ENCODE assay signal across 11 mouse cellular contexts in genomic region chr7:45334605-45335004, GRCm38 (mm10). TPM values are rescaled to one million over a fixed set of nuclear protein-coding genes. Genes with fewer than 3 reads are reported as not detected.
A peak's percentile ranks its signal among the peaks of the same experiment; 100 is the strongest.
DNase-seq lines count a peak whose midpoint lies in the region; ATAC-seq lines count a peak whose summit lies in the region.
"Had no signal": no experiment of that assay in that cellular context is flagged by ENCODE, and none has a peak within 500 bp of the region (broad histone marks: within the 10 kb centered on the region; RNA-seq: fewer than 3 reads in every experiment).

No protein-coding gene starts in this region.

- DNase-seq in kidney, postnatal 36 days: no peak
- DNase-seq in embryonic facial prominence, embryonic 14.5 days (ENCODE audit: low spot score): peak; percentile 57
- no peak for DNase-seq in heart, embryonic 10.5 days (ENCODE audit: low spot score)
- no peak for DNase-seq in thymus, postnatal 0 days (ENCODE audit: low spot score)
- no peak for DNase-seq in cerebellum, adult 11-12 months
- DNase-seq in thymus, adult 18-20 months: no peak
- DNase-seq: kidney, adult 18-20 months; right cerebral cortex, postnatal 25 days had no signal

- H3K9me3 ChIP-seq in kidney, embryonic 15.5 days (replicated peaks): no peaks in the 10 kb centered on the region
- no peaks in the 10 kb centered on the region for H3K9me3 ChIP-seq in embryonic facial prominence, embryonic 14.5 days (ENCODE audit: control insufficient read depth, low read length)
- no peaks in the 10 kb centered on the region for H3K9me3 ChIP-seq in heart, embryonic 10.5 days
- H3K9me3 ChIP-seq in limb, embryonic 12.5 days: no peaks in the 10 kb centered on the region

- ATAC-seq in kidney, embryonic 15.5 days (replicated peaks; ENCODE audit: low FRiP score): no peak
- no peak for ATAC-seq in embryonic facial prominence, embryonic 14.5 days (ENCODE audit: low read depth)
- ATAC-seq in limb, embryonic 12.5 days (ENCODE audit: insufficient number of reproducible peaks, insufficient read depth, low FRiP score, low TSS enrichment, low read depth): 0 out of 2 replicates have a peak, but pooled peaks have one; percentile 8

- no peak overlapping the region for H3K9ac ChIP-seq in kidney, embryonic 15.5 days
- peak overlapping the region; percentile 35 for H3K9ac ChIP-seq in embryonic facial prominence, embryonic 14.5 days (ENCODE audit: low read depth, low read length)
- H3K9ac ChIP-seq in limb, embryonic 12.5 days (replicated peaks): no peak overlapping the region; the same call in 1 of the 2 replicates

- peaks cover 61% of the 10 kb centered on the region for H3K4me1 ChIP-seq in kidney, embryonic 15.5 days
- peaks cover 32% of the 10 kb centered on the region for H3K4me1 ChIP-seq in embryonic facial prominence, embryonic 14.5 days (ENCODE audit: control insufficient read depth, insufficient read depth, low read length)
- peaks cover 93% of the 10 kb centered on the region for H3K4me1 ChIP-seq in heart, embryonic 10.5 days
- peaks cover 50% of the 10 kb centered on the region for H3K4me1 ChIP-seq in limb, embryonic 12.5 days (replicated peaks)

- peak overlapping the region; percentile 93 for H3K27ac ChIP-seq in kidney, embryonic 15.5 days
- H3K27ac ChIP-seq in embryonic facial prominence, embryonic 14.5 days (replicated peaks; ENCODE audit: low read depth, low read length): peak overlapping the region; percentile 92
- peak overlapping the region; percentile 88 for H3K27ac ChIP-seq in heart, embryonic 10.5 days
- H3K27ac ChIP-seq in limb, embryonic 12.5 days: peak overlapping the region; percentile 35; the same call in 1 of the 2 replicates

- H3K4me3 ChIP-seq in kidney, embryonic 15.5 days (replicated peaks): no peak overlapping the region
- no peak overlapping the region for H3K4me3 ChIP-seq in embryonic facial prominence, embryonic 14.5 days (ENCODE audit: low read depth, low read length)
- peak overlapping the region; percentile 69 for H3K4me3 ChIP-seq in heart, embryonic 10.5 days
- no peak overlapping the region for H3K4me3 ChIP-seq in limb, embryonic 12.5 days (replicated peaks)

- WGBS in kidney, embryonic 15.5 days: 20% methylated on average over 3 of the region's 3 CpGs
- 24% methylated on average over 2 of the region's 3 CpGs for WGBS in embryonic facial prominence, embryonic 14.5 days
- 15% methylated on average over 3 of the region's 3 CpGs for WGBS in heart, embryonic 10.5 days
- WGBS in limb, embryonic 12.5 days: 14% methylated on average over 3 of the region's 3 CpGs

- no peaks in the 10 kb centered on the region for H3K36me3 ChIP-seq in kidney, embryonic 15.5 days
- H3K36me3 ChIP-seq in embryonic facial prominence, embryonic 14.5 days (ENCODE audit: control insufficient read depth, insufficient read depth, low read length): no peaks in the 10 kb centered on the region
- H3K36me3 ChIP-seq in heart, embryonic 10.5 days: no peaks in the 10 kb centered on the region
- H3K36me3 ChIP-seq in limb, embryonic 12.5 days: no peaks in the 10 kb centered on the region

- no peaks in the 10 kb centered on the region; the same call in 1 of the 2 replicates for H3K27me3 ChIP-seq in kidney, embryonic 15.5 days
- no peaks in the 10 kb centered on the region for H3K27me3 ChIP-seq in embryonic facial prominence, embryonic 14.5 days (replicated peaks; ENCODE audit: control insufficient read depth, insufficient read depth, low read length)
- H3K27me3 ChIP-seq in heart, embryonic 10.5 days (ENCODE audit: insufficient read depth, poor library complexity, severe bottlenecking): 0 out of 2 replicates have a peak, but pooled peaks cover 16% of the 10 kb centered on the region
- peaks cover 21% of the 10 kb centered on the region for H3K27me3 ChIP-seq in limb, embryonic 12.5 days

- H3K4me2 ChIP-seq in kidney, embryonic 15.5 days: peak overlapping the region; percentile 85
- peak overlapping the region; percentile 80 for H3K4me2 ChIP-seq in embryonic facial prominence, embryonic 14.5 days (ENCODE audit: low read depth, low read length)
- peak overlapping the region; percentile 78 for H3K4me2 ChIP-seq in limb, embryonic 12.5 days

RNA-seq across cellular contexts. Expression of gene Hrc, which starts 0.5 kb away (rescaled TPM):
- 2.1 and 2.5 TPM in 2 replicates for polyA plus RNA-seq in kidney, embryonic 15.5 days (2015; fragmentation: Nextera tagmentation; extraction: Ambion mirVana)
- polyA plus RNA-seq in embryonic facial prominence, embryonic 14.5 days (2014; fragmentation: Nextera tagmentation; extraction: Ambion mirVana): 11.0 and 15.8 TPM in 2 replicates
- 17.9 and 31.4 TPM in 2 replicates for polyA plus RNA-seq in heart, embryonic 10.5 days (2016; fragmentation: Nextera tagmentation; extraction: Ambion mirVana)
- polyA plus RNA-seq in limb, embryonic 12.5 days (2016; fragmentation: Nextera tagmentation; extraction: Ambion mirVana): 1.8 and 1.9 TPM in 2 replicates
- polyA plus RNA-seq in thymus, postnatal 0 days (2015; fragmentation: Nextera tagmentation; extraction: Ambion mirVana): 0.08 and 0.09 TPM in 2 replicates

RNA-seq across cellular contexts. Expression of gene Trpm4, which starts 1.0 kb away (rescaled TPM):
- polyA plus RNA-seq in kidney, embryonic 15.5 days (2015; fragmentation: Nextera tagmentation; extraction: Ambion mirVana): 17.4 and 19.0 TPM in 2 replicates
- 16.6 and 18.2 TPM in 2 replicates for polyA plus RNA-seq in embryonic facial prominence, embryonic 14.5 days (2014; fragmentation: Nextera tagmentation; extraction: Ambion mirVana)
- polyA plus RNA-seq in heart, embryonic 10.5 days (2016; fragmentation: Nextera tagmentation; extraction: Ambion mirVana): 13.5 and 15.2 TPM in 2 replicates
- 14.0 and 16.1 TPM in 2 replicates for polyA plus RNA-seq in limb, embryonic 12.5 days (2016; fragmentation: Nextera tagmentation; extraction: Ambion mirVana)
- 4.9 and 5.2 TPM in 2 replicates for polyA plus RNA-seq in thymus, postnatal 0 days (2015; fragmentation: Nextera tagmentation; extraction: Ambion mirVana)

RNA-seq across cellular contexts. Expression of gene Ppfia3, which starts 32.2 kb away (rescaled TPM):
- polyA plus RNA-seq in kidney, embryonic 15.5 days (2015; fragmentation: Nextera tagmentation; extraction: Ambion mirVana): 6.7 and 7.5 TPM in 2 replicates
- polyA plus RNA-seq in embryonic facial prominence, embryonic 14.5 days (2014; fragmentation: Nextera tagmentation; extraction: Ambion mirVana): 4.8 and 6.9 TPM in 2 replicates
- 2.4 and 2.9 TPM in 2 replicates for polyA plus RNA-seq in heart, embryonic 10.5 days (2016; fragmentation: Nextera tagmentation; extraction: Ambion mirVana)
- polyA plus RNA-seq in limb, embryonic 12.5 days (2016; fragmentation: Nextera tagmentation; extraction: Ambion mirVana): 6.4 and 8.4 TPM in 2 replicates
- 0.27 and 0.49 TPM in 2 replicates for polyA plus RNA-seq in thymus, postnatal 0 days (2015; fragmentation: Nextera tagmentation; extraction: Ambion mirVana)

RNA-seq across cellular contexts. Expression of gene Lin7b, which starts 35.8 kb away (rescaled TPM):
- 0.41 and 0.96 TPM in 2 replicates for polyA plus RNA-seq in kidney, embryonic 15.5 days (2015; fragmentation: Nextera tagmentation; extraction: Ambion mirVana)
- 2.4 TPM in 2 replicates for polyA plus RNA-seq in embryonic facial prominence, embryonic 14.5 days (2014; fragmentation: Nextera tagmentation; extraction: Ambion mirVana)
- 0.59 and 1.4 TPM in 2 replicates for polyA plus RNA-seq in heart, embryonic 10.5 days (2016; fragmentation: Nextera tagmentation; extraction: Ambion mirVana)
- polyA plus RNA-seq in limb, embryonic 12.5 days (2016; fragmentation: Nextera tagmentation; extraction: Ambion mirVana): 1.4 and 1.8 TPM in 2 replicates
- 0.49 and 0.79 TPM in 2 replicates for polyA plus RNA-seq in thymus, postnatal 0 days (2015; fragmentation: Nextera tagmentation; extraction: Ambion mirVana)

RNA-seq across cellular contexts. Expression of gene Slc6a21, which starts 57.3 kb away (rescaled TPM):
- not detected in 2 replicates for polyA plus RNA-seq in kidney, embryonic 15.5 days (2015; fragmentation: Nextera tagmentation; extraction: Ambion mirVana)
- polyA plus RNA-seq in embryonic facial prominence, embryonic 14.5 days (2014; fragmentation: Nextera tagmentation; extraction: Ambion mirVana): not detected in 2 replicates
- not detected in 2 replicates for polyA plus RNA-seq in heart, embryonic 10.5 days (2016; fragmentation: Nextera tagmentation; extraction: Ambion mirVana)
- polyA plus RNA-seq in limb, embryonic 12.5 days (2016; fragmentation: Nextera tagmentation; extraction: Ambion mirVana): not detected in 2 replicates
- 0.08 TPM in 1 of 2 replicates, not detected in the other for polyA plus RNA-seq in thymus, postnatal 0 days (2015; fragmentation: Nextera tagmentation; extraction: Ambion mirVana)
- polyA plus RNA-seq: neural tube, embryonic 11.5 days had no signal

Comparison
In these comparisons a context has a peak if more than half of its experiments do, and no peak if none do; other contexts are left out.
1. H3K27ac ChIP-seq: peak in every context shown above with its lines; median percentile 93 in kidney, embryonic 15.5 days; 92 in embryonic facial prominence, embryonic 14.5 days; 88 in heart, embryonic 10.5 days; 35 in limb, embryonic 12.5 days.